Mouse (Mus musculus) erythroblast, embryonic 14.5 days (primary cell): Measurements from ENCODE around the gene Epha3.

Experiments
- GATA1 ChIP-seq: IDR thresholded peaks from 2 replicates; pipeline ENCODE4 v1.6.1; 2012; ENCODE audit warnings: low read length, inconsistent platforms, mixed read lengths
- TAL1 ChIP-seq: IDR thresholded peaks from 3 replicates; pipeline ENCODE4 v1.6.1; 2012; ENCODE audit warnings: low read length, inconsistent platforms, mixed read lengths

DNA sequence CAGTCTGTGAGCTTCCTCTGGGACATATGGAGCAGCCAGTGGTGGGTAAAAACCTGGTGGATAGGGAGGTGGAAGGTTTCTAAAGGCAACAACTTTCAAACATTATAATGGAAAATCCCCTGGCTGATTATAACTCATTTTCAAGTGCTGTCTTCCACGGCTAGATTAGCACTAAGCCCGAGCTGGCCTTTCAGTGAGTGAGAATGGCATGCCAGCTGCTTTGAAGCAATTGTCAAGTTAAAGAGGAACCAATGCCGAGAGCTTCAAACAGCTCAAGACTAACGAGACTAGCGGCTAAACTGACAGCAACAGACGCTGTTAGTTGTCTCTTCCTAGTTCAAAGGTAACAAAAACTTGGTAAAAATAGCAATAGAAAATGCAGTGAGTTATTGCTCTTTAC, 225.3 kb downstream of the Epha3 start:
- TF ChIP-seq GATA1 (no peak), TAL1 (no peak)
